Mouse (Mus musculus) spleen, adult 12 weeks (tissue): Measurements from ENCODE around the gene Tubgcp6.

ENCODE experiments used
- DNase-seq: peaks from one replicate; pipeline ENCODE4 v3.0.0; 2022; ENCODE audit warnings: low spot score

The Tubgcp6 gene

DNA sequence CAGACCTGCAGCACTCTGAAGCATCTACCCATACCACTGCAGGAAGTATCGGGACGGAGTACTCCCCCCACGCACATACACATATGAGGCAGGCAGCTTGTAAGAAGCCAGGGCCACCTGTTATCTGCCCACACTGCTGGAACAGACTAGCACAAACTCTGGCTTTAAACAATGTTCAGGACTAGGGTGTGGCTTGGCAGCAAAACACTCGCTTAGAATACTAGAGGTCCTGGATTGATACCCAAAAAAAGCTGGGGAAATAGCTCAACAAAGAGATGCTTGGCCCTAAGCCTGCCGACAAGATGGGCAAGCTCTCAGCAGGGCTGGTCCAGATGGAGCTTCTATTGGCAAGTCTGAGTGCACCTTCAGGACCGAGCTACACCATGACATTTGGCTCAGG, 59.4 kb downstream of the Tubgcp6 start:
- no peak for DNase-seq

GRCm38 (mm10) chr15:89063001-89063400, 59.9 kb downstream of the Tubgcp6 start:
- no peak for DNase-seq

DNA sequence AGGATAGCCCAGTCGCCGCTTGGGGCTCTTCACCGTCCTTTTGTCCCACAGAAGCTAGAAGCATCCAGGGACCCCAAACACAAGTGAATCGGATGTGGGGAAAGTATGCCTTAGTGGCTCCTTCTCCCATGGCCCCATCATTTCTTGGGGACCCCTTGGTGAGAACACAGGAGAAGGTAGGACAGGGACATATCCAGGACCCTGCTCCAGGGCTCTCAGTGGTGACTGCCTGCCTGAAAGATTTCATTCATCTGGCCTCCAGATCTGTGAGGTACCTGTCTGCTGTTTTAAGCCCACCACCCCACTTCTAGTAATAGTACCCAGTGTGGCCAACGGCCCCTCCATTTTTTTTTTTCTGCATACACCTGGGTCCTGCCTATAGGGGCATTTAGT, 60.4 kb downstream of the Tubgcp6 start:
- no peak for DNase-seq

- no peak for DNase-seq
These were observed 61.0 kb downstream of the Tubgcp6 start for GRCm38 (mm10) chr15:89061761-89062517.

DNA sequence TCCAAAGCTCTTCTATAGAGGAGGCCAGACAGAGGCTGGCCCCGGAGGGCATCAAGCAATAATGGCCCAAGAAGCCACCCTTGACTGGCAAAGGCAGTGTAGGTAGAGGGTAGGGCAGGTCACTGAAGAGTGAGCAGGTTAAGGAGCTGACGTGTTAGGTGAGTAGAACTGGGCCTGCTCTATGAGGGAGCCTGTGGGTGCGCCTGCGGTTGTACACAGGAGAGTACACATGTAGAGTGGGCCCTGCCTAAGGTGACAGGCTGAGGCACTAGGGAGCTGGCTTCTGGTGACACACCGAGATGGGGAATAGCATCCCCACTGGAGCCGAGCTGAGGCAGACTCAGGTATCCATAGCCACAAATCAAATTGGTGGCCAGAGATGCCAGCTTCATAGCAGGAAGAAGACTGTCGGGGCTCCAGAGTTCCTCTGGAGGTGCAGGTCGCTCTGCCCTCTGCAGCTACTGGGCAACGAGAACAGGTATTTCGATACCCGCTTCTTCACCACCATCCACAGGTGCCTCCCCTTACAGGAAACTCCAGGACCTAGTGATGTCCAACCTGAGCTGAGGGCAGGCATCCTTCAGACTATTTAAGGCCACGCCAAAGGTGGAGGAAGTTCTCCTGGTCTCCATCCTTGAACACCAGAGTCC, 62.0 kb downstream of the Tubgcp6 start:
- no peak for DNase-seq

- no peak for DNase-seq
These were observed 62.8 kb downstream of the Tubgcp6 start for GRCm38 (mm10) chr15:89060032-89060681.

DNA sequence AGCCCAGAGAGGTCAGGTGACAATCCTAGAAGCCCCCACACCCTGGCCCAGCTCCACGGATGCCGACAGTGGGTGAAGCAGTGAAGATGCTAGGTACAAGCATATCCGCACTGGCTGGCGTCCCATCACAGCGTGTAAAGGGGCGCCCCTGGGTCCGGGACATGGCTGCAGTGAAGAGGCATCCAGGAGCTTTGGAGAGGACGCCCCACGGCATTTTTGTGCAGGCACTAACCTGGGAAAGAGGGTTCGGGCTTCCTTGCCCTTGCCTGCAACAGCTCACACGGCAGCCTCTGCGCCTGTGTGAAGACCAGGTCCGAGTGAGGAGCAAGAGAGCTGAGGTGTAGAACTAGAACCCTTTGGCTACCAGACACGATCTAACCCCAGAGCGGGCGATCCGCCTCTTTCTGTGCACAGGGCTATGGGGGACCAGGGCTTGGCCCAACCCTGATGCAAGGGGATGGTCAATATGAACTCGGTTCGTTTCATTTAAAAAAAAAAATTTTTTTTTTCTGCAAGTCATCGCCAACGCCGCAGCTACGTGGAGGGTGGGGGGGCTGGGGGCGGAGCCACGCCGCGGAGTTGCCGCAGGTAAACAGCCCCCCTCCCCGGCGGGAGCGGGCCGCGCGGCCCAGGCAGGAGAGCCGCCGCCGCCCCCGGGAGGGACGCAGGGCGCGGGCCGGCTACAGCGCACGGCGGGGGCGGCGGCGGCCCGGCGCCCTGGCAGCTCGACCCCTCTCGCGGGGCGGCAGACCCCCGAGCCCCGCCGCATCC, 63.6 kb downstream of the Tubgcp6 start, which contains the start of gene Panx2:
Panx2 (plus strand) TSS at position 574 of the 771 bp plus-strand sequence.
- DNase-seq, result no peak

DNA sequence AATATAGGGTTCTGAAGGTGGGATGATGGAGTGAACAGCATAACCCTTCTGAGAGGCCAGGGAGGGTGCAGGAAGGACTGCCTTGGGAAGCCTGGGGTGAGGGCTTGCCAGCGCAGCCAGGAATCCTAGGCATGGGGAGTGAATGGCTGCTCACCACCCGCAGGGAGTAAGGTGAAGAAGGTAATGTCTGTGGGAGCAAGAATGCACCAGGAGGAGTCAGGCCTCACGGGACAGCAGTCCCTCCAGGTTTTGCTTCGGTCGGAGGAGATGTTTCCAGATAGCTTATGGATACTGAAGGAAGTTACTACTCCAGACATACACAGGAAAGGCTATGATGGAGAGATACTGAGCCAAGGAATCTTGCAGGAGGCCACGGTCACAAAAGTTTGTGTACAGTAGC, 64.2 kb downstream of the Tubgcp6 start:
- DNase-seq, result no peak

GRCm38 (mm10) chr15:89054666-89055065, 68.2 kb downstream of the Tubgcp6 start:
- no peak for DNase-seq
